Mouse (Mus musculus) midbrain, embryonic 15.5 days (tissue): ENCODE results near the gene Clnk. TPM values are rescaled to one million over a fixed set of nuclear protein-coding genes. Genes with fewer than 3 reads are reported as not detected.
A peak's percentile ranks its signal among the peaks of the same experiment; 100 is the strongest.

ENCODE experiments used
- ATAC-seq: fragments of 200-750 bp; cut with Nextera tagmentation; replicated peaks from 2 replicates; pipeline ENCODE4 v1.8.0; 2017; ENCODE audit warnings: moderate TSS enrichment
- H3K27ac ChIP-seq: fragments of 300-500 bp; sonication (generic); 2 replicates; pipeline ENCODE4 v1.5.1; 2015; ENCODE audit warnings: mild to moderate bottlenecking, inconsistent platforms
- H3K27me3 ChIP-seq: fragments of 300-500 bp; sonication (generic); replicated peaks from 2 replicates; pipeline ENCODE4 v1.6.1; 2015; ENCODE audit warnings: inconsistent platforms
- H3K36me3 ChIP-seq: fragments of 300-500 bp; sonication (generic); replicated peaks from 2 replicates; pipeline ENCODE4 v1.6.1; 2015; ENCODE audit warnings: inconsistent platforms
- H3K4me1 ChIP-seq: fragments of 300-500 bp; sonication (generic); 2 replicates; pipeline ENCODE4 v1.6.1; 2015; ENCODE audit warnings: inconsistent platforms
- H3K4me2 ChIP-seq: fragments of 300-500 bp; sonication (generic); 2 replicates; pipeline ENCODE4 v1.6.1; 2015; ENCODE audit warnings: inconsistent platforms, mild to moderate bottlenecking, moderate library complexity
- H3K4me3 ChIP-seq: fragments of 300-500 bp; sonication (generic); 2 replicates; pipeline ENCODE4 v1.5.1; 2015; ENCODE audit warnings: mild to moderate bottlenecking, inconsistent platforms
- H3K9ac ChIP-seq: fragments of 300-500 bp; sonication (generic); 2 replicates; pipeline ENCODE4 v1.6.1; 2015; ENCODE audit warnings: mild to moderate bottlenecking, inconsistent platforms
- H3K9me3 ChIP-seq: fragments of 300-500 bp; sonication (generic); 2 replicates; pipeline ENCODE4 v1.6.1; 2016; ENCODE audit warnings: inconsistent platforms
- WGBS: fragments of 180-500 bp; shearing (Covaris S2); methylation state at CpG from one replicate; pipeline ENCODE4 v1.1.7; 2015; ENCODE audit warnings: mixed read lengths; 5-methylcytosine and 5-hydroxymethylcytosine counted together
- polyA plus RNA-seq: library from polyadenylated mRNA; unstranded; fragments of >200 nt; fragmentation: Nextera tagmentation; extraction: Ambion mirVana; gene quantifications from 2 replicates; pipeline ENCODE4 v1.2.1, GENCODE M21; 2015

Gene Clnk
- polyA plus RNA-seq, 1 experiment from 2014 or later: 0.13 TPM

GRCm38 (mm10) chr5:38698046-38698445, 178.6 kb downstream of the Clnk start:
- Histone ChIP-seq H3K4me3 (no peak overlapping the region), H3K4me2 (no peak overlapping the region), H3K4me1 (no peaks in the 10 kb centered on the region), H3K36me3 (no peaks in the 10 kb centered on the region), H3K27me3 (no peaks in the 10 kb centered on the region), H3K9ac (no peak overlapping the region), H3K27ac (no peak overlapping the region), H3K9me3 (no peaks in the 10 kb centered on the region)
- ATAC-seq: no peak
- WGBS: 13% methylated on average over 3 of the region's 3 CpGs

DNA sequence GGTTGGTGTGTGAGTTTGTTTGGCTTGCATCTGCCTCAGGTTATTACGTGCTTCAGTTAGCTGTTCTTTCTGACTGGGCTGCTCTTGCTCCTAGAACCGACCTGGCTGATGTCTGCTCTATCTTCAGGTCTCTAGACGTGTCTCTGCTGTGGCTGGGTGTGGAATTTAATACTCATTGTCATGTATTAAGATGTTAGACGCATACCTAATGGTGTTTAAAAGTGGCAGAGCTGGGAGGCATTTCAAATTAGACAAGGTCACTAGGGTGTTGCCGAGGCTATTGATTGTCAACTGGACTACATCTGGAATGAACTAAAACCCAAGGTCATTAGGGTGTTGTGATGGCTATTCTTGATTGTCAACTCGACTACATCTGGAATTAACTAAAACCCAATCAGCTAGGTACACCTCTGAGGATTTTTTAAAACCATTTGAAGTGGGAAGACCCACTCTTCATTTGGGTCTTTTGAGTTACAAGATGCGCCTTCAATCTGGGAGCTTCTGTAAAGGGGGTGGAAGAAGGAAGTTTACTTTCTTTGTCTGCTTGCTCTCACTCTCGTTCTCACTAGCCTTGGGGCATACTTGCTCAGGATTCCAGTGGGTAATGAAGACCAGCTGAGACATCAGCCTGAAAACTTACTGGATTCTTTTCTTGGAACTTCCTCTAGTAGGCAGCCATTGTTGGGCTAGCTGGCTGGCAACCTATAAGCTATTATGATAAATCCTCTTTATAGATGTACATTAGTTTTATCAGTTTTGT, 179.8 kb downstream of the Clnk start:
- 67% methylated on average over 8 of the region's 8 CpGs for WGBS
- H3K36me3 ChIP-seq: no peaks in the 10 kb centered on the region

DNA sequence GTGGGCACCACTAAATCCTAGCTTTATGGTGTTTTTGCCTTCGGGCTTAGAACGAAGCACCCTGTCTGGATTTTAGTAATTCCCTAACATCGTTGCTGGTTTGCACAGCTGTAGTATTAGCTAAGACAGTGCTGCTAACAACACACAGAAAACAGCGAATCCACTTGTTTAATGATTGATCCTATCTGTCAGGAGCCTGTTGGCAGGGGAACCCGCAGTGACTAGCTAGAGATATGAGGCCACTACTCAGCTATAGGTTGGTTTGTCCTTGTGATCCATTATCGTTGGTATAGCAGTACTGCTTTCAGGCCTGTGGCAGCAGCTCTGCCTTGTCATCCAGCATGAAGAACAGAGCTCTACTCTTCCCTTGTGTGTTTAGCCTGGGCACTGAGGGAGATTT, 183.8 kb downstream of the Clnk start:
- 90% methylated on average over 6 of the region's 6 CpGs for WGBS
- H3K4me1 ChIP-seq: no peaks in the 10 kb centered on the region
- no peak overlapping the region for H3K4me3 ChIP-seq
- no peak overlapping the region for H3K9ac ChIP-seq
- no peak overlapping the region for H3K27ac ChIP-seq
- no peak for ATAC-seq
- H3K9me3 ChIP-seq: no peaks in the 10 kb centered on the region
- no peaks in the 10 kb centered on the region for H3K36me3 ChIP-seq
- no peaks in the 10 kb centered on the region for H3K27me3 ChIP-seq
- H3K4me2 ChIP-seq: no peak overlapping the region

More for the DNA sequence above, 179.8 kb downstream of the Clnk start:
- H3K27me3 ChIP-seq: no peaks in the 10 kb centered on the region
- H3K9me3 ChIP-seq: no peaks in the 10 kb centered on the region
- H3K9ac ChIP-seq: no peak overlapping the region
- no peak for ATAC-seq
- no peak overlapping the region for H3K27ac ChIP-seq
- no peak overlapping the region for H3K4me3 ChIP-seq
- H3K4me2 ChIP-seq: no peak overlapping the region
- no peaks in the 10 kb centered on the region for H3K4me1 ChIP-seq

DNA sequence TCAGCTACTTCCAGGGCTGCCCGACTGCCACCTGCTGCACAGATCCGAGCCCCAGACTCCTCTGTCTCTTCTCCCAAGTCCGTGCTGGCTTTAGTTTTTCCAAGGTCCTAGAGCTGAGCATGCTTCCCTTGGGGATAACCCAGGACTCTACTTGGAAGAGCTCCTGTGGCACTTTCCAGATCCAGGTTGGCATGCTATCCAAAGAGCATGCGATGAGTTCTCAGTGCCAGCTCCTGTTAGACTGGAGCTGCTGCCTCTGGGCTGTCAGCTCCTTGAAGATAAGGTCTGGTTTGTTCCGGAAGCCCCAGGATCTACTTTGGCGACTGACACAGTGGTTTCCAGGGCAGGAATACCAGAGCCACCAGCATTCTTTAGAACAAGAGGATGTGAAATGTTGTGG, 187.4 kb downstream of the Clnk start:
- H3K9me3 ChIP-seq: no peaks in the 10 kb centered on the region

GRCm38 (mm10) chr5:38687694-38688093, 188.9 kb downstream of the Clnk start:
- no peak for ATAC-seq
- Histone ChIP-seq H3K4me2 (no peak overlapping the region), H3K27ac (no peak overlapping the region), H3K4me3 (no peak overlapping the region), H3K4me1 (peaks cover 17% of the 10 kb centered on the region), H3K36me3 (no peaks in the 10 kb centered on the region), H3K9ac (no peak overlapping the region), H3K9me3 (no peaks in the 10 kb centered on the region), H3K27me3 (no peaks in the 10 kb centered on the region)
- 78% methylated on average over 1 of the region's 1 CpGs for WGBS

More for the DNA sequence above, 187.4 kb downstream of the Clnk start:
- H3K27me3 ChIP-seq: no peaks in the 10 kb centered on the region
- 0 out of 2 replicates have a peak, but pooled peaks cover 3% of the 10 kb centered on the region for H3K4me1 ChIP-seq
- WGBS: 91% methylated on average over 6 of the region's 6 CpGs
- no peak overlapping the region for H3K4me3 ChIP-seq
- no peak overlapping the region for H3K4me2 ChIP-seq
- H3K9ac ChIP-seq: no peak overlapping the region
- H3K27ac ChIP-seq: no peak overlapping the region
- no peaks in the 10 kb centered on the region for H3K36me3 ChIP-seq
- no peak for ATAC-seq

DNA sequence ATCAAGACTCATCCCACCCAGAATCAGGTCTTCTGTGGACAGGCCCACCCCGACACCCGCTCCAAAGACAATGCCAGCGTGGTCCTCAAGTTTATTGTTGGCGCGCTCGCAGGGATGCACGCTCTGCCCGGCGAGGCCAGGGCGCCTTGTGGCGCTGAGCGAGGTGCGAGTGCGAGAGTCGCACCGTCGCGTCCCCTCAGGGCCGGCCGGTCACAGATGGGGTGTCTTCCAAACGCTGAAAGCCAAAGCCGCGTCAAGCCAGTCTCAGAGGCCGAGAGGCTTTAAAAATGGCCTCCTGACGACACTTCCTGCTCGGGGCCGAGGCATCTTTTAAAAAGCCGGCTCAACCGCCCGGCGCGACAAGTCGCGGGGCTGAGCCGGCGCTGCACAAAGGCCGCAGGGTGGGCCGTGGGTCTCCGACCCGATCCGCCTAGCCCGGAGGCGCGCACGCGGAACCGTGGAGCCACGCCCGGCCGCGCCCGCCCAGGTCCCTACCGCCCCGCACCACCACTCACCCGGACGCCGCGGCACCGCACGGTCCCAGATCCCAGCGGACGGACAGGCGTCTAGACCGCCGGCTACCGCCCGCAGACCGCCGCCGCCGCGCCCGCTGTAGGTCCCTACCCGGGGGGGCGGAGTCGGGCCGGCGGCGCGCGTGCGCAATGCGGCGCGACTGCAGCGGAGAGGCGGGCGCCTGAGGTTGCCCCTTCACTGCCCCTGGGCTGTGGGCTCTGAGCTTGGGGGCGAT, 192.3 kb downstream of the Clnk start, which contains the start of gene Zfp518b:
TSS of gene Zfp518b (minus strand) at position 663 of the 748 bp plus-strand sequence.
- peaks cover 32% of the 10 kb centered on the region for H3K36me3 ChIP-seq
- peak within 1 kb of the TSS; percentile 94 for H3K27ac ChIP-seq
- WGBS: under 1% methylated on average over 89 of the region's 89 CpGs
- H3K4me3 ChIP-seq: peak within 1 kb of the TSS; percentile 95
- peaks cover 17% of the 10 kb centered on the region for H3K4me1 ChIP-seq
- peak within 1 kb of the TSS; percentile 84 for H3K4me2 ChIP-seq
- H3K9me3 ChIP-seq: peaks cover 3% of the 10 kb centered on the region; the same call in 1 of the 2 replicates
- H3K27me3 ChIP-seq: no peaks in the 10 kb centered on the region
- H3K9ac ChIP-seq: peak within 1 kb of the TSS; percentile 97
- ATAC-seq: peak; percentile 94

DNA sequence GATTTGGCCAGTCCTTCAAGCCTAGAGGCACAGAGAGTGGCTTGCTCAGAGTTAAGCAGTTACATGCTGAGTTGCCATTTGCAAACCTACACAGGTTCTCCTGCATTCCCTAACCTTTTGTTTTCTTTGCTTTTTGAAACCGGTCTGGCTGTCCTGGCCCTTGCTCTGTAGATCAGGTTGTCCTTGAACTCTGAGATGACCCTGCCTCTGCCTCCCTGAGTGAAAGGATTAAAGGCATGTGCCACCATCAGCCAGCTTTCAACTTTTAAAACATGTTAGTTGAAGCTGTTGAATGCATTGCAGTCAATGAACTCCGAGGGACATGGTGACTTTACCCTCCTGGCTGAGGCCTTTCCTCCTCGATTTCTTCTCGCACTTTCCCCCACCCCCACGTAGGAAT, 217.8 kb downstream of the Clnk start:
- ATAC-seq: no peak
- H3K27me3 ChIP-seq: no peaks in the 10 kb centered on the region

More for the DNA sequence above, 217.8 kb downstream of the Clnk start:
- Histone ChIP-seq H3K27ac (no peak overlapping the region), H3K9ac (no peak overlapping the region), H3K4me2 (no peak overlapping the region), H3K4me3 (no peak overlapping the region), H3K4me1 (no peaks in the 10 kb centered on the region), H3K9me3 (no peaks in the 10 kb centered on the region), H3K36me3 (no peaks in the 10 kb centered on the region)
- WGBS: 93% methylated on average over 5 of the region's 5 CpGs

Other genes with a start within 250 kb of the Clnk start
- gene Zfp518b, start 192.0 kb downstream of the Clnk start, polyA plus RNA-seq: 38.3 and 39.8 TPM in 2 replicates